In the genomic region with DNA sequence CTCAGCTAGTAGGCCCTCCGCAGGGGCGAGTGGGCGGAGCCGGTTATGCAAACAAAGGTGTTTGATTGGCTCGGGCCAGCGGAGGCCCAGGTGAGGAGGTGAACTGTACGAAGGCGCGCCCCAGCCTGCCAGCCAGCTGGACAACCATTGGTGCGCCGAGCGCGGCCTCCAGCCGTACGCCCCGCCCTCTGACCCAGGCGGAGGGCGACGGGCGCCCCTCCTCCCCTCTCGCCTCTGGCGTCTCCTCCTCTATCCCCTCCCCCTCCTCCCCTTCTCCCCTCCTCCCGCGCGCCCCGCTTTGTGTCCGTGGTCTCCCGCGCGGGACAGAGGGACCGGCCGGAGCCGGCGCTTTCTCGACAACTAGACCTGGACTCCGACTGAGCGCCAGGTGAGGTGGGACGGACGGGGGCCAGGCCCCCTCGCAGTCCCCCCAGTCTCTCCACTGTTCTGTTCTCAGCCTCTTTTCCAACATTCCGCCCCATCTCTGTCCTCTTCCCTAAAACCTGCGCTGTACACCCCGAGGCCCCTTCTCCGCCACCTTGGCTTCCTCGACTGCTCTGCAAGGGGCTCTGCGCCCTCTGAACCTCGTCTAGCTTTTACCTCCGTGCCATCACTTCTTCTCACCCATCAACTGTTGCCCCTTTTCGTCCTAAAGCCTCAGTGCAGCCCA, we compare ENCODE assay signal across 8 mouse cellular contexts. TPM values are rescaled to one million over a fixed set of nuclear protein-coding genes. Genes with fewer than 3 reads are reported as not detected.
DNase-seq lines count a peak whose midpoint lies in the region; ATAC-seq lines count a peak whose summit lies in the region.

No protein-coding gene starts in this region.

- peak overlapping the region; percentile 90 for H3K27ac ChIP-seq in embryonic facial prominence, embryonic 13.5 days
- H3K27ac ChIP-seq in heart, embryonic 13.5 days (replicated peaks), result peak overlapping the region; percentile 85
- peak overlapping the region; percentile 84 for H3K27ac ChIP-seq in kidney, embryonic 16.5 days (ENCODE audit: low read length)

- no peaks in the 10 kb centered on the region for H3K36me3 ChIP-seq in embryonic facial prominence, embryonic 13.5 days
- no peaks in the 10 kb centered on the region for H3K36me3 ChIP-seq in heart, embryonic 13.5 days
- H3K36me3 ChIP-seq in kidney, embryonic 16.5 days (ENCODE audit: insufficient read depth, low read length), result no peaks in the 10 kb centered on the region

- H3K27me3 ChIP-seq in embryonic facial prominence, embryonic 13.5 days, result no peaks in the 10 kb centered on the region
- no peaks in the 10 kb centered on the region for H3K27me3 ChIP-seq in heart, embryonic 13.5 days (replicated peaks)
- no peaks in the 10 kb centered on the region for H3K27me3 ChIP-seq in kidney, embryonic 16.5 days (ENCODE audit: insufficient read depth, low read length)

- peak overlapping the region; percentile 76 for H3K9ac ChIP-seq in embryonic facial prominence, embryonic 13.5 days
- H3K9ac ChIP-seq in heart, embryonic 13.5 days, result peak overlapping the region; percentile 85
- peak overlapping the region; percentile 75 for H3K9ac ChIP-seq in kidney, embryonic 16.5 days (replicated peaks; ENCODE audit: low read length)

- no peaks in the 10 kb centered on the region for H3K9me3 ChIP-seq in embryonic facial prominence, embryonic 13.5 days
- no peaks in the 10 kb centered on the region for H3K9me3 ChIP-seq in heart, embryonic 13.5 days
- no peaks in the 10 kb centered on the region for H3K9me3 ChIP-seq in kidney, embryonic 16.5 days (ENCODE audit: low read length)

- peak overlapping the region; percentile 57 for H3K4me3 ChIP-seq in embryonic facial prominence, embryonic 13.5 days
- peak overlapping the region; percentile 66 for H3K4me3 ChIP-seq in heart, embryonic 13.5 days
- peak overlapping the region; percentile 63 for H3K4me3 ChIP-seq in kidney, embryonic 16.5 days (ENCODE audit: low read length)

- peak; percentile 83 for ATAC-seq in CD4-positive, CD25-positive, alpha-beta regulatory T cell, adult 4 months
- ATAC-seq in embryonic facial prominence, embryonic 13.5 days (ENCODE audit: insufficient number of reproducible peaks, insufficient read depth, low FRiP score, low TSS enrichment, low read depth), result peak; percentile 90
- peak; percentile 80 for ATAC-seq in heart, embryonic 13.5 days (ENCODE audit: extremely low read depth, insufficient number of reproducible peaks, low FRiP score, low TSS enrichment)
- peak; percentile 96 for ATAC-seq in kidney, embryonic 16.5 days (ENCODE audit: low FRiP score, low TSS enrichment)

- WGBS in embryonic facial prominence, embryonic 13.5 days, result 27% methylated on average over 38 of the region's 49 CpGs
- WGBS in heart, embryonic 13.5 days, result 14% methylated on average over 33 of the region's 49 CpGs
- WGBS in kidney, embryonic 16.5 days, result 34% methylated on average over 25 of the region's 49 CpGs

- peaks cover 3% of the 10 kb centered on the region; the same call in 1 of the 2 replicates for H3K4me1 ChIP-seq in embryonic facial prominence, embryonic 13.5 days
- H3K4me1 ChIP-seq in heart, embryonic 13.5 days, result peaks cover 19% of the 10 kb centered on the region
- no peaks in the 10 kb centered on the region for H3K4me1 ChIP-seq in kidney, embryonic 16.5 days (ENCODE audit: insufficient read depth, low read length)

- H3K4me2 ChIP-seq in embryonic facial prominence, embryonic 13.5 days, result peak overlapping the region; percentile 64
- peak overlapping the region; percentile 73 for H3K4me2 ChIP-seq in heart, embryonic 13.5 days
- H3K4me2 ChIP-seq in kidney, embryonic 16.5 days (replicated peaks; ENCODE audit: low read depth, low read length), result peak overlapping the region; percentile 57

- peak; percentile 83 to 87 for DNase-seq in adrenal gland, postnatal 36 days
- peak; percentile 77 to 90 for DNase-seq in lung, postnatal 4 days
- DNase-seq in retina, postnatal 7 days (ENCODE audit: low read depth, low spot score), result peak; percentile 46
- peak; percentile 82 for DNase-seq in urinary bladder, postnatal 14 days (ENCODE audit: low spot score)

RNA-seq across cellular contexts. Expression of a gene that starts 9.6 kb away (rescaled TPM):
- 1 to 10 TPM; 4.1 to 6.4 TPM for polyA plus RNA-seq in CD4-positive, CD25-positive, alpha-beta regulatory T cell, adult 4 months (2017; shearing (Covaris generic))
- 10 to 100 TPM; 39.1 to 43.5 TPM for total RNA-seq in adrenal gland, postnatal 36 days (2021)
- 6.7 and 9.4 TPM in 2 replicates for polyA plus RNA-seq in embryonic facial prominence, embryonic 13.5 days (2015; fragmentation: Nextera tagmentation; extraction: Ambion mirVana)
- polyA plus RNA-seq in heart, embryonic 13.5 days (2015; fragmentation: Nextera tagmentation; extraction: Ambion mirVana), result 1.6 and 1.7 TPM in 2 replicates
- polyA plus RNA-seq in kidney, embryonic 16.5 days (2015; fragmentation: Nextera tagmentation; extraction: Ambion mirVana), result 6.7 and 9.1 TPM in 2 replicates

RNA-seq across cellular contexts. Expression of a gene that starts 47.4 kb away (rescaled TPM):
- not detected for polyA plus RNA-seq in CD4-positive, CD25-positive, alpha-beta regulatory T cell, adult 4 months (2017; shearing (Covaris generic))
- under 1 TPM; 0.23 TPM for total RNA-seq in adrenal gland, postnatal 36 days (2021)
- polyA plus RNA-seq in embryonic facial prominence, embryonic 13.5 days (2015; fragmentation: Nextera tagmentation; extraction: Ambion mirVana), result 2.8 and 3.7 TPM in 2 replicates
- 0.71 and 1.5 TPM in 2 replicates for polyA plus RNA-seq in heart, embryonic 13.5 days (2015; fragmentation: Nextera tagmentation; extraction: Ambion mirVana)
- polyA plus RNA-seq in kidney, embryonic 16.5 days (2015; fragmentation: Nextera tagmentation; extraction: Ambion mirVana), result 2.0 and 2.3 TPM in 2 replicates

Comparison
In these comparisons a context has a peak if more than half of its experiments do, and no peak if none do; other contexts are left out.
1. Peak in every context shown above with its lines: DNase-seq, ATAC-seq, H3K4me3 ChIP-seq and H3K27ac ChIP-seq.